Mouse (Mus musculus) liver, embryonic 11.5 days (tissue): Measurements from ENCODE around the gene Pltp. TPM values are rescaled to one million over a fixed set of nuclear protein-coding genes. Genes with fewer than 3 reads are reported as not detected.
"Not testable (repeated sequence)": the region's sequence is repeated elsewhere in the genome, so short reads cannot be mapped to it uniquely, and the experiment has no call there.

Source experiments
- ATAC-seq: fragments of 200-750 bp; cut with Nextera tagmentation; replicated peaks from 2 replicates; pipeline ENCODE4 v1.8.0; 2017; ENCODE audit warnings: moderate number of reproducible peaks, mild to moderate bottlenecking, moderate TSS enrichment, moderate library complexity; ENCODE audit not compliant: low FRiP score
- DNase-seq: peaks from one replicate; pipeline ENCODE4 v3.0.0-alpha.2; 2017; ENCODE audit warnings: low spot score
- H3K27ac ChIP-seq: fragments of 300-500 bp; sonication (generic); 2 replicates; pipeline ENCODE4 v1.5.1; 2014; ENCODE audit warnings: mild to moderate bottlenecking, low read depth, low read length, control low read depth
- H3K27me3 ChIP-seq: fragments of 300-500 bp; sonication (generic); replicated peaks from 2 replicates; pipeline ENCODE4 v1.6.1; 2014; ENCODE audit warnings: low read length, mixed read lengths; ENCODE audit not compliant: control insufficient read depth, insufficient read depth
- H3K36me3 ChIP-seq: fragments of 300-500 bp; sonication (generic); 2 replicates; pipeline ENCODE4 v1.6.1; 2014; ENCODE audit warnings: mild to moderate bottlenecking, low read length, moderate library complexity, mixed read lengths; ENCODE audit not compliant: control insufficient read depth, insufficient read depth
- H3K4me1 ChIP-seq: fragments of 300-500 bp; sonication (generic); replicated peaks from 2 replicates; pipeline ENCODE4 v1.6.1; 2014; ENCODE audit warnings: low read length, mixed read lengths; ENCODE audit not compliant: control insufficient read depth, insufficient read depth
- H3K4me2 ChIP-seq: fragments of 300-500 bp; sonication (generic); 2 replicates; pipeline ENCODE4 v1.6.1; 2014; ENCODE audit warnings: mild to moderate bottlenecking, control low read depth, moderate library complexity
- H3K4me3 ChIP-seq: fragments of 300-500 bp; sonication (generic); 2 replicates; pipeline ENCODE4 v1.5.1; 2014; ENCODE audit warnings: low read depth, low read length, control low read depth
- H3K9ac ChIP-seq: fragments of 300-500 bp; sonication (generic); 2 replicates; pipeline ENCODE4 v1.6.1; 2014; ENCODE audit warnings: low read depth, low read length, control low read depth
- H3K9me3 ChIP-seq: fragments of 300-500 bp; sonication (generic); 2 replicates; pipeline ENCODE4 v1.6.1; 2016; ENCODE audit warnings: low read length, inconsistent platforms, mixed read lengths; ENCODE audit not compliant: control insufficient read depth
- WGBS: fragments of 180-500 bp; shearing (Covaris S2); extraction: QIAGEN DNeasy Blood & Tissue Kit; methylation state at CpG from one replicate; pipeline ENCODE4 v1.1.7; 2014; 5-methylcytosine and 5-hydroxymethylcytosine counted together
- polyA plus RNA-seq: library from polyadenylated mRNA; unstranded; fragments of >200 nt; fragmentation: Nextera tagmentation; extraction: Ambion mirVana; gene quantifications from 2 replicates; pipeline ENCODE4 v1.2.1, GENCODE M21; 2014

Pltp gene
- polyA plus RNA-seq, 1 experiment from 2014 or later = 10.7 TPM

DNA sequence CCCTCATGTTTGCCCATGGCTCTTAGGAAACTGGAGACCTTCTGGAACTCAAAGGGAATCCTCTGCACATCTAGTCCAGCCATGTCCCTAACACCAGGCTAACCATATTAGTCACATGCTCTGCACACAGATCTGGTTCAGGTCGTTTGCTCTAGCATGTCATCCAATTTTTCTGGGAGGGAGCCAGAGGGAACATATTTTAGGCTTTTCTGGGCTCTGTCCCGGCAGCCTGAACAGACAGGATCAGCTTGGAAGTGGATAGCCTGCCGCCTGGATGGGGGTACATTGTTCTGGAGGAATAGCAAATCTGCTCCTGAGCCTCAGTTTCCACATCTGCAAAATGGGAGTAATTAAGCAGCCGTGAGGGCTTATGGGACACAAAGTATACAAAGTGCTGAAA, 3.6 kb upstream of the Pltp start:
- Histone ChIP-seq H3K9ac (no peak overlapping the region), H3K9me3 (no peaks in the 10 kb centered on the region), H3K4me2 (no peak overlapping the region), H3K36me3 (no peaks in the 10 kb centered on the region), H3K4me3 (no peak overlapping the region), H3K27ac (no peak overlapping the region), H3K27me3 (peaks cover 24% of the 10 kb centered on the region), H3K4me1 (peaks cover 17% of the 10 kb centered on the region)
- WGBS = 72% methylated on average over 4 of the region's 4 CpGs
- ATAC-seq (no peak), DNase-seq (no peak)

DNA sequence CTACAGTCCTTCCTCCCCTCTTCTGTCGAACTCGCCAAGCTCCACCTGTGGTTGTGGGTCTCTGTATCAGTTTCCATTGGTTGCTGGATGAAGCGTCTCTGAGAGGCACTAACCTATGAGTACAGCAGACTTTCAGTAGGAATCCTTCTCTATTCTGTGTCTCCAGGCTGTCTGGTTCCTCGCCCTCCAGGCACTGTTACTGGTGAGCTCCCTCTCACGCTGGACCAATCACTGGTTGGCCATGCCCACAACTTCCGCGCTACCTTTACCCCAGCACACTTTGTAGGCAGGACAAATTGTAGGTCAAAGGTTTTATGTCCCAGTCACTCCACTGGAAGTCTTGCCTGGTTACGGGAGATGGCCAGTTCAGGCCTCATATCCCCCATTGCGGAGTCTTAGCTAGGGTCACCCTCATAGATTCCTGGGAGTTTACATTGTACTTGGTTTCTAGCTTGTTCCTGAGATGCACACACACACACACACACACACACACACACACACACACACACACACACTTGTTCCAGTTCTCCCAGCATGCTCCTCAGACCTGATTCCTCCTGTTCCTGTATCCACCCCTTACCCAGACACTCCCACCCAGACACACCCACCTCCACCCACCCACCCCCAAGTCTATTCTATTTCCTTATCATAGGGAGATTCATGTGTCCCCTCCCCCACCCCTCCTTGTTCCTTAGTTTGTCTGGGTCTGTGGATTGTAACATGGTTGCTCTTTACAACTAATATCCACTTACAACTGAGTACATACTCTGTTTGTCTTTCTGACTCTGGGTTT, 2.3 kb upstream of the Pltp start:
- Histone ChIP-seq H3K27ac (peak overlapping the region; percentile 34), H3K27me3 (peaks cover 36% of the 10 kb centered on the region), H3K9me3 (no peaks in the 10 kb centered on the region), H3K4me1 (peaks cover 17% of the 10 kb centered on the region), H3K4me3 (0 out of 2 replicates have a peak overlapping the region, but pooled peaks have one; percentile 4), H3K9ac (no peak overlapping the region), H3K4me2 (peak overlapping the region; percentile 6; the same call in 1 of the 2 replicates), H3K36me3 (no peaks in the 10 kb centered on the region)
- 44% methylated on average over 9 of the region's 9 CpGs for WGBS
- DNase-seq = no peak
- peak; percentile 35; the same call in 1 of the 2 replicates for ATAC-seq

DNA sequence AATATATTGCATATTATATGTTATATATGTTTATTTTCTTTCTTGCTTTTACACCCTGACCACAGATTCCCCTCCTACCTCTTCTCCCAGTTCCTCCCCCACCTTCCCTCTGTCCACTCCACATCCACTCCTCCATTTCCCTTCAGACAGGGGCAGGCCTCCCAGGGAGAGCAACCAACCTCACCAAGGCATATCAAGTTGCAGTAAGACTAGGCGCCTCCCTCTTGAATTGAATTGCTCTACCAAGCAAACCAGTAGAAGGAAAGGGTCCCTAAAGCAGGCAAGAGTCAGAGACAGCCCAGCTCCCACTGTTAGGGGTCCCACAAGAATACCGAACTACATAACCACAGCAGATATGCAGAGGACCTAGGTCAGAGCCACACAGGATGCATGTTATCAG, 1.6 kb upstream of the Pltp start:
- Histone ChIP-seq H3K27me3 (peaks cover 41% of the 10 kb centered on the region), H3K4me1 (peaks cover 17% of the 10 kb centered on the region), H3K4me2 (peak overlapping the region; percentile 6; the same call in 1 of the 2 replicates), H3K9me3 (no peaks in the 10 kb centered on the region), H3K27ac (peak overlapping the region; percentile 34; the same call in 1 of the 2 replicates), H3K4me3 (no peak overlapping the region), H3K36me3 (no peaks in the 10 kb centered on the region), H3K9ac (no peak overlapping the region)
- 40% methylated on average over 2 of the region's 2 CpGs for WGBS
- DNase-seq (no peak), ATAC-seq (0 out of 2 replicates have a peak, but pooled peaks have one; percentile 11)

DNA sequence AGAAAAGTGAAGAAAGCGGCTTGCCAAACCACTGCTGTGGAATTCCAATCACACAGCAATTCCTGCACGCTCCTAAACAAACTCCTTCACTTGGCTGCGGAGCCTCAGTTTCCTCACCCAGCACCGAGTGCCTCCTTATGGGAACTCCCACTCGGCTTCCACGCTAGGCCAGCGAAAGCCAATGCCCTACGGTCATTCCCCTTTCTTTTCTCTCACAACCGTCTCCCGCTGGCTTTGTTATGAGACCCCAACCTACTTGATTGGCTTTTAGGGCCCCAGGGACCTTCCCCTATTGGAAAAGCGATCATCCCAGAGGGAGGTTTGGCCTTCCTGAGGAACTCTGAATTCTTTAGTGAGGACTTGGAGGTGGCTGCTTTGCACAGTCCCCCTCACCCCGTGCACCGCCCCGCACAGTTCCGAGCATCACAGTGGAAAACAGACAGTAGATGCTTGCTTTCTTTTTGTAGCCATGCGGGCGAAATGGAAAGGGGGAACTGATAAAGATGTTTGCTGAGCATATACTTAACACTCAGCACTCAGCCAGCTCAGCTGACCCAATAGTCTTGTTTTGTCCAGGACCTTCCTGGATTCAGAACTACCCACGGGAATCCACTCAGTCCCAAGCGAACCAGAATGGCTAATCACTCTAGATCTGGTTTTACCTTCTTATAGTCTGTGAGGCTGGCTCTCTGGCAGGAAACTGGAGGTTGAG, 487 bp upstream of the Pltp start:
- Histone ChIP-seq H3K4me3 (peak overlapping the region; percentile 52), H3K9ac (no peak overlapping the region), H3K27ac (no peak overlapping the region), H3K27me3 (peaks cover 46% of the 10 kb centered on the region), H3K4me1 (peaks cover 17% of the 10 kb centered on the region), H3K9me3 (no peaks in the 10 kb centered on the region), H3K4me2 (peak overlapping the region; percentile 80), H3K36me3 (no peaks in the 10 kb centered on the region)
- DNase-seq = no peak
- ATAC-seq = no peak
- WGBS = 6% methylated on average over 19 of the region's 19 CpGs

DNA sequence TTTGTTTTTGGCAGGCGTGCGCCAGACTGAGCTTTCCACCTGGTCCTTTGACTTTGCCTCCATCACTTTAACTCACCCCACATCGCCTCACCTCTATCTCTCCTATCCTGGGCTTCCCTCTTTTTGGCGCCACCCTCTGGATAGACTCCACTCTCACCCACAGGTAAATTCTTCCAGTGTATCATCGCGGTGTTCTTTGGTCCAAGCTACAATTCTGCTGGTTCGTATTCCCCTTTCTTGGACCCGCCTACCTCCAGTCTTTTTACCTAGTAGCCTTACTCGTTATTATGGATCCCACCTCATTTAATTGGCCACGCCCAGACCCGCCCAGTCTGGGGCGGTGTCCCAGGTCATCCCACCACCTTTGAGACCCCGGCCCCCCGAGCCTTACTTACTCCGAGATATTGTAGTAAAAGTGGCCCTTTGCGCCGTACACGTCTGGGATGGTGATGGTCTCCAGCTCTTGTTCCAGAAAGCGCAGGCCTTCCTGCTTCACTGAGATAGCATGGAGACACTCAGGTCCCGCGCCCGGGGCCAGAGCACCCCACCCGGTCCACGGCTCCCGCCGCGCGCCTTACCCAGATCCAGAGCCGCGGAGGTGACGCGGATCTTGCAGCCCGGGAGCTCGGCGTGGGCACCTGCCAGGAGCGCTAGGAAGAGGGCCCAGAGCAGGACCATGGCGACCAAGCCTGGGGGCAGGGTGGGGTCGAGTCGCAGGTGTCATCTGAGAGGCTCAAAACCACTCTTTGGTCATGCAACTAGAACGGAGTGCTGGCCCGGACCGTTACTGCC, 1.0 kb downstream of the Pltp start:
- Histone ChIP-seq H3K4me1 (peaks cover 15% of the 10 kb centered on the region), H3K4me3 (peak overlapping the region; percentile 52), H3K9ac (no peak overlapping the region), H3K9me3 (no peaks in the 10 kb centered on the region), H3K4me2 (peak overlapping the region; percentile 80), H3K27ac (no peak overlapping the region), H3K36me3 (no peaks in the 10 kb centered on the region), H3K27me3 (peaks cover 53% of the 10 kb centered on the region)
- WGBS = 1% methylated on average over 42 of the region's 42 CpGs
- ATAC-seq (no peak; the same call in 1 of the 2 replicates), DNase-seq (no peak)

DNA sequence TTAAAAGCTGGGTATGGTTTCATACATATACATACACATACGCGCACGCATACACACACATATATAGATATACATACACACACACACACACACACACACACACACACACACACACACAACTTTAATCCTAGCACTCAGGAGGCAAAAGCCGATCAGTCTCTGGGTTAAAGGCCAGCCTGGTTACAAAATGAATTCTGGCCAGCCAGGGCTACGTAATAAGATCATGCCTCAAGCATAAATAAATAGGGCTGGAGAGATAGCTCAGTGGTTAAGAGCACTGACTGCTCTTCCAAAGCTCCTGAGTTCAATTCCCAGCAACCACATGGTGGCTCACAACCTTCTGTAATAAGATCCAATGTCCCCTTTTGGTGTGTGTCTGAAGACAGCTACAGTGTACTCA, 1.9 kb downstream of the Pltp start:
- whole genome bisulfite sequencing = 80% methylated on average over 5 of the region's 5 CpGs
- H3K9me3 ChIP-seq, H3K36me3 ChIP-seq, H3K4me2 ChIP-seq, H3K9ac ChIP-seq, H3K4me3 ChIP-seq, DNase-seq, ATAC-seq, H3K27ac ChIP-seq: not testable (repeated sequence)
- H3K27me3 ChIP-seq = peaks cover 53% of the 10 kb centered on the region
- peaks cover 15% of the 10 kb centered on the region for H3K4me1 ChIP-seq

DNA sequence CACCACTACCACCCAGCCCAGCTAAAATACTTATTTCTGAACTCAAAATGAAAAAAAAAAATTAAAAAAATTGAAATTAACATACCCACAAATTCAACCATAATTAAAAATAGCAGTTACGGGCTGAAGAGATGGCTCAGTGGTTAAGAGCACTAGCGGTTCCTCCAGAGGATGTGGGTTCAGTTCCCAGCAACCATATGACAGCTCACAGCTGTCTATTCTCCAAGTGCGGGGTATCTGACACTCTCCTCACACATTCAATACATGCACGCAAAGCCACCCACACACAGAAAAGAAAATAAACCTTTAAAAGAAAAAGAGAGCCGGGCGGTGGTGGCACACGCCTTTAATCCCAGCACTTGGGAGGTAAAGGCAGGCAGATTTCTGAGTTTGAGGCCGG, 7.5 kb downstream of the Pltp start:
- no peak for DNase-seq
- no peaks in the 10 kb centered on the region for H3K36me3 ChIP-seq
- H3K4me2 ChIP-seq = no peak overlapping the region
- no peak overlapping the region for H3K9ac ChIP-seq
- H3K4me3 ChIP-seq = no peak overlapping the region
- no peak overlapping the region for H3K27ac ChIP-seq
- 83% methylated on average over 8 of the region's 8 CpGs for WGBS
- peaks cover 20% of the 10 kb centered on the region for H3K27me3 ChIP-seq
- no peaks in the 10 kb centered on the region for H3K4me1 ChIP-seq
- no peaks in the 10 kb centered on the region for H3K9me3 ChIP-seq
- no peak for ATAC-seq

DNA sequence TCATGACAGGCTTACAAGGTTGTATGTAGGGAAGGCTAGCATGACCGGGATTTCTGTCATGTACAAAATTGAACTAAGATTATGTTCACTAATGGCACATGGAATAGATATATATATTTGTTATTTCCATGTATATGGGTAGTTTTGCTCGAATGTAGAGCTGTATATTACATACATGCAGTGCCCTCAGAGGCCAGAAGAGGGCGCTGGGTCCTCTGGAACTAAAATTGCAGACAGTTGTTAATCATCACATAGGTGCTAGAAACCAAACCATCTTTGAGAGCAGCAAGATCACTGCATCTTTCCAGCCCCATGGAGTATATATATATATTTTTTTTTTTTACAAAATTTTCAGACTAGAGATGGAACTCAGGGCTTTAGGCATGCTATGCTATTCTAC, 11.7 kb downstream of the Pltp start:
- no peak for ATAC-seq
- Histone ChIP-seq H3K4me3 (no peak overlapping the region), H3K9me3 (no peaks in the 10 kb centered on the region), H3K4me1 (no peaks in the 10 kb centered on the region), H3K27ac (no peak overlapping the region), H3K4me2 (no peak overlapping the region), H3K9ac (no peak overlapping the region), H3K27me3 (no peaks in the 10 kb centered on the region), H3K36me3 (no peaks in the 10 kb centered on the region)
- 47% methylated on average over 3 of the region's 3 CpGs for WGBS
- no peak for DNase-seq
